Mouse (Mus musculus) G1E-ER4 (cell line): ENCODE measurements around the gene Prkg2. TPM values are rescaled to one million over a fixed set of nuclear protein-coding genes. Genes with fewer than 3 reads are reported as not detected.

Source experiments
- GATA1 ChIP-seq: IDR thresholded peaks from one replicate; pipeline ENCODE4 v1.8.0; 2012; ENCODE audit warnings: low read length, inconsistent platforms
- polyA plus RNA-seq: library from polyadenylated mRNA; stranded (reverse); fragments of >175 nt; gene quantifications from 2 replicates; pipeline ENCODE4 v1.2.3, GENCODE M21; 2012

Prkg2 gene
- not detected in 2 replicates for polyA plus RNA-seq

GRCm38 (mm10) chr5:99036596-99037441 is at the start of gene Prkg2:
Prkg2 (minus strand) TSS chr5:99037351.
- no peak for TF ChIP-seq GATA1

GRCm38 (mm10) chr5:99083955-99084354 is 46.8 kb upstream of the Prkg2 start:
- no peak for TF ChIP-seq GATA1

GRCm38 (mm10) chr5:99078375-99078774 is 41.2 kb upstream of the Prkg2 start:
- no peak for TF ChIP-seq GATA1

DNA sequence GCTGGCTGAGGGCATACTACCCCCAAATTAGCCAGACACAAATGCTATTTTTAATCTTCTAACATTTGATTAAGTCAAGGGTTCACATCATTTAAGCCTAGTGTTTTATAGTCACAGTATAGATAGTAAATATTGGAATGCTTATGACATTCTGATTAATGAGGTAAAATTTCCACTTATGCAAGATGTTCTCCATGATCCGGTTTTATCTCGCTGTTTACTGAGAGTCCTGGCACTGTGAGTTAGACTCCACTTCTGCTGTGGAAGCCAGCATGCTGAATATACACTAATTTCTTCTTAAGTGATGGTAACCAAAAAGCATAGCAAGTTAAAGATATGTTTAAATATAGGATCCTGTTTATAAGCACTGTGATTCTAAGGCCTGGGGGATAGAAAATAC is 31.2 kb upstream of the Prkg2 start:
- TF ChIP-seq GATA1, result no peak

- no peak for TF ChIP-seq GATA1
These were observed 25.4 kb upstream of the Prkg2 start for GRCm38 (mm10) chr5:99062582-99062981.

DNA sequence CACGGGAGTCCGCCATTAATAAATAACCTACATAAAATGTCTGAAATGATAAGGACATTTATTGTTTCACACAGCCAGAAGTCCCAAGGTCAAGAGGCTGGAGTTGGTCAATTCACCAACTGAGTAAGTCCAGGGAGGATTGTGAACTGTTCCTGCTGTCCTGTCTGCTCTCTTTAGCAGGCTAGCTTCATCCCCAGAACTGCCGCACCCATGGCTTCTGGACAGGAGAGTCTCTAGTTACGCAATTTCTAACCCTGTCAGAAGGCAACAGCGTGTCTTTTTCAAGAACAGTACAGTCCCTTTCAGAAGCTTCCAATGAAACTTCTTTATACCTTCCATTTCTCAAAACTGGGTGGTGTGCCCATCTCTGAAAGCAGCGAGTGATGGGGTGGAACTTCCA is 1.9 kb upstream of the Prkg2 start:
- TF ChIP-seq GATA1, result no peak

- TF ChIP-seq GATA1, result no peak
These were observed 276 bp upstream of the Prkg2 start for GRCm38 (mm10) chr5:99037442-99037811.

- TF ChIP-seq GATA1, result no peak
These were observed 1.2 kb downstream of the Prkg2 start for GRCm38 (mm10) chr5:99035961-99036360.

GRCm38 (mm10) chr5:99031551-99032149 is 5.5 kb downstream of the Prkg2 start:
- no peak for TF ChIP-seq GATA1

DNA sequence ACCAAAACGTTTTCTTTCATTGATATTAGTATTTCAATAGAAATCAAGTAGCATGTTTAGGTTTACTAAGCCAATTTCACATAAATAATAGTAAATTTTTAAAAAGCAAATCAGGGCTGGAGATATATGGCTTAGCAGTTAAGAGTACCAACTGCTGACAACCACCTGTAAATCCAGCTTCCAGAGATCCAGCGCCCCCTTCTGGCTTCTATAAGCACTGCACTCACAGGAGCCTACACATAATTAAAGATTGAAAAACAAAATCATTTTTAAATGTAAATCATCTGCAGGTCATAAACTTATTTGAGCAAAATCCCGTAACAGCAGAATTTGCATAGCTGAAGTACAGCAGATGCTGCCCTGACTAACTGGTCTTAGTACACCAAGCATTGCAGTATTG is 10.8 kb downstream of the Prkg2 start:
- TF ChIP-seq GATA1, result no peak

DNA sequence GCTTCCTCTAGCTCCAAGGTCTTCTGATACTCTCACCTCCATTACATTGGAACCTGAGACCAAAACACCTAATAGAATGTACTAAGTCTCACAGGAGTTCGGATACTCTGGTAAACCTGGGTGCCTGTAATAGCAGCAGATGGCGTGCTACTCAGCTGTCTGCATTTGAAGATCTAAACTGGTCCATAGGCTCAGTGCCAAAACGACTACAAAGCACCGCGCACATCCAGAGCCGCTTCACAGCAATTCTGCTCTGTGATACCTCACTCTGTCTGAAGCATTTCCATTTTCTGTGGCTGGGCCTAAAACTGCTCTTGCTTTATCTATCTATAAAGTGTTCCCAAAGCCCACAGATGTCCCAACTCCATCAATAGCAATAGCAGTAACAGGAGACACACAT is 17.4 kb downstream of the Prkg2 start:
- TF ChIP-seq GATA1, result no peak

DNA sequence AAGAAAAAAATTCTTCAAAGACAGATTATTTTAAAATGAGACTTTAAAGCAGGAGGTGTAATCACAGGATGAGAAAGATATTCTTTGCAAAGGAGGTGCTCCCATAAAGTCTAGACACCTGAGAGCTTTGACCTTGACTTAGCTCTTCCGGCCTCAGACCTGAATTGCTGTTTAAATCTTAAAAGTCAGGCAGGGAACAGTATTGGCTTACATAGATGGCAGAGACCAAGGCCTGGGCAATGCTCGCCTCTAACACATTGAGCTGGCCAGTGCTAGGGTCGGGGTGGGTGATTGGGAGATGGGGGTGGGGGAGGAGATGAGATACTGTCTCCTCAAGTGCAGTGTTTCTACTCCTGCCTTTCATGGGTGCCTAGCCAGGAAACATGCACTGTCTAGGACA is 22.0 kb downstream of the Prkg2 start:
- no peak for TF ChIP-seq GATA1

- no peak for TF ChIP-seq GATA1
These were observed 26.6 kb downstream of the Prkg2 start for GRCm38 (mm10) chr5:99010448-99011151.

GRCm38 (mm10) chr5:98998104-98998503 is 39.0 kb downstream of the Prkg2 start:
- TF ChIP-seq GATA1, result no peak

- TF ChIP-seq GATA1, result no peak
These were observed 41.4 kb downstream of the Prkg2 start for GRCm38 (mm10) chr5:98995767-98996166.

DNA sequence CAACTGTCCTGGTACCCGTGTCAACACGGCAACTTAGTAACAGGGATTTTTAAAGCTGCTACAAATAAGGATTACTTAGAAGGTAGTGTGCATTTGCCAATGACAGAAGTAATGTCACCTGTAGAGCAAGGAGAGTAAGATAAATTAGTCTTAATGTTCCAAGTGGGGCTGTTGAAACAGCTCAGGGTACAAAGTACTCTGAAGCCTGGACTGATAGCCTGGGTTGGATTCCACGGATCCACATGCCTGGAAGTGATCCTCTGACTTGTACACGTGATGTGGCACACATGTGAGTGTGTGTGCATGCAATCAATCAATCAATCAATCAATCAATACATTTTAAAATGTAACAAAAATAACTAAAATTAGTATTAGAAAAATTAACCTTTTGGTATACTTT is 45.6 kb downstream of the Prkg2 start:
- no peak for TF ChIP-seq GATA1
